Mouse (Mus musculus): ENCODE measurements around the gene Mfap5.
"Not testable (repeated sequence)": the region's sequence is repeated elsewhere in the genome, so short reads cannot be mapped to it uniquely, and the experiment has no call there.

Mfap5 gene

DNA sequence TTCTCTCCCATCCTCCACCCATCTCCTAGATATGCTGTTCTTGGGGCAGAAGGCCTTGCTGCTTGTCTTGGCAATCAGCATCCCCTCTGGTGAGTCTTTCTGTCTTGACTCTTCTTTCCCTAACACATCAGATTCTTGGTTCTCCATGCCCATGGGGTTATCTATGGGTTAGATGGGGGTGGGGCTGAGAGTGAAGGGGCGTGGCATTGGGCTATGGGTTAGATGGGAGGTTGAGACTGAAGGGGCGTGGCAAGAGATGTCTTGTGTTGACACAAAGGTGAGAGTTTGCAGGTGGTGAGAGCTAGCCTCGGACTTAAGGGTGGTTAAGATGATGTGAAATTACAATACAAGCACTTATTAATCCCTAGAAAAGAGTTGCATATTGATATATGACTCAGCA is 8.7 kb downstream of the Mfap5 start:
- DNase-seq: peak; percentile 90

DNA sequence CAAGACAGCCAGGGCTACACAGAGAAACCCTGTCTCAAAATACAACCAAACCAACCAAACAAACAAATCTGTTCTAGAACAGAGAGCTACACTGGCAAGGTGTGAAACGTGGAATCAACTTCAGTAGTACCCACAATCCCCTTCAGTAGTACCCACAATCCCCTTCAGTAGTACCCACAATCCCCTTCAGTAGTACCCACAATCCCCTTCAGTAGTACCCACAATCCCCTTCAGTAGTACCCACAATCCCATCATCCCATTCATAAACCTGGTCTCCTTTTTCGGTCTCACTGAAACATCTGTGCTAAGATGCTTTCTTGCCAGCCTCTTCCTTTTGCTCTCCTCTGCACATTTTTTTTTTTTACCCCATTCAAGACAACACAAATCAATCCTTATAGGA is 10.1 kb downstream of the Mfap5 start:
- not testable (repeated sequence) for DNase-seq

DNA sequence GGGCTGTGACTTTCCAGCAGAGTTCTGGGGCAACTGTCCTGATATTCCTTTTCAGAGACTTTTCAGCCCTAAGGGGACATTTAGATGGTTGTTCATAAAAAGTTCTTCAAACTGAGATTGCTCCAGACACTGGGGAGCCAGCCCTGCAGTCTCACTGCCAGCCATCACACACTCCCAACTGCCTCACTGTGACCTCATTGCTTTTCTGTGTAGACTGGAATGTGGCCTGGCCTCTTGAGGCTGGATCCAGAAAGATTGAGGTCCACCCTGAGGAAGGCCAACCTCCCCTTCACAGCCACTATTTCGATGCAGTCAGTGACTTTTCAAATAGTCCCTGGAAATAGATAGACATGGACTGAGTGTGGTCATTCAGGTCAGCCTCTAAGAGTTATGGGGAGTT is 12.0 kb downstream of the Mfap5 start:
- DNase-seq: peak; percentile 95

DNA sequence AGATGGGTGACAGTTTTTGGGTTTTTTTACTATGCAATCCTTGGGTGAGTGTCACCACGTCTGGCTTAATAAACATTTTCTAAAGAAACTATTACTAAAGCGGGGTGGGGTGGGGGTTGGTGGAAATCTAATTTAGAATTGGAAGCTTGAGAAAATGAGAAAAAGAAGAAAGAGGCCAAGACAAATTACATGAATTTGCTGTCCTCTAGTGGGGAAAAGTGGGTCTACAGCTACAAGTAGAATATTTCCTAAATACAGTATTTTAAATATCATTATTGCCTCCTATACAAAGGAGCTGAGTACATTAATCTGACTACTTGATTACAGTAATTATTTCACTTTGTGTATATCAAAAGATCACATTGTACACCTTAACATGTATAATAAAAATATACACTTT is 13.7 kb downstream of the Mfap5 start:
- no peak for DNase-seq

DNA sequence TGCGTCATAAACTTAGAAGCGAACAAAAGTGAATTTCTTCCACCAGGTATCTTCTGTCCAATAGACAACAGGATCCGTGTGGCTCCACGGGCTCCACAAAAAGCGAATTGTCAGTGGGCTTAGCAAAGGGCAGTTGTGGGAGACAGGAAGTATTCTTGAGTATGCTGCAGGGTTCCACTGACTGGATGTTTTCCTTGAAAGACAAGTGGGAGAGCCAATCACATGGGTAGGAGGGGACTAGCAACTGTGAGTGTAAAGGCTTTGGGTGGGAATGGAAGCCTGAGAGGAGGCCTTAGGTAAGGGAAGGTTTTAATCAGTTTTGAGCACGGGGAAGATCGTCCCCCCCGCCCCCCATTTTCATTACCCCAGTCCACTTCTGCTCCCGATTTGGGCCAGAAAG is 16.9 kb downstream of the Mfap5 start:
- peak; percentile 90 for DNase-seq

DNA sequence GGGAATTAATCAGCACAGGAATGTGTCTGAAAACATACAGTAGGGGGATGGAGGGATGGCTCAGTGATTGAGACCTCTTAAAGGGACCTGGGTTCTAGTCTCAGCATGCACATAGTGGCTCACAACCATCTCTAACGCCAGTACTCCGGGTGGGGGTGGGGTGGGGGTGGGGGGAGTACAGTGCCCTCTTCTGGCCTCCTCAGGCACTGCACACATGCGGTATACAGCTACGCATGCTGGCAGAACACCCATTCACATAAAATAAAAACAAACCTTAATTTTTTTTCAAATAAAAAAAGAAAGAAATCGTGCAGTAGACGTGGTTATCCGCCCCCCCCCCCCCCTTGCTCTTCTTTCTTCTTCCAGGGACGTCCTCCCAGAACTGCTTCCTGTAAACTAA is 17.6 kb downstream of the Mfap5 start:
- DNase-seq: no peak

DNA sequence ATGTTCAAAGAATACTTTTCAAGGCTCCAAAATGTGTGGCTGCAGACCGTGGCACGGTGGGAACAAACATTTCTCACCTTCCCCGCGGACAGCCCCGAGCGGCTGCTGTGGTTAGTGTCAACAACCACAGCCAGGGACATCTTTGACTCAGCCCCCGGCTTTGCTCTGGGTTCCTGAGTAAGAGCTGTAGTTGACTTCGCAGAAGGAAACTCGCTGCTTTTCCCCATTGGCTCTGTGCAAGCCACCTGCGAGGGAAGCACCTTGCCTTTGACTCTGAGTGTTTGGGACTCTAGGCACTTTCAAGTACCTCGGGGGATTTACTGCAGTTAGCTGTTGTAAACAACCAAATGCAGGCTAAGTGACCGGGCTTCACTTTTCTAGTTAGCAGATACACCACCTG is 22.0 kb downstream of the Mfap5 start:
- DNase-seq: no peak

DNA sequence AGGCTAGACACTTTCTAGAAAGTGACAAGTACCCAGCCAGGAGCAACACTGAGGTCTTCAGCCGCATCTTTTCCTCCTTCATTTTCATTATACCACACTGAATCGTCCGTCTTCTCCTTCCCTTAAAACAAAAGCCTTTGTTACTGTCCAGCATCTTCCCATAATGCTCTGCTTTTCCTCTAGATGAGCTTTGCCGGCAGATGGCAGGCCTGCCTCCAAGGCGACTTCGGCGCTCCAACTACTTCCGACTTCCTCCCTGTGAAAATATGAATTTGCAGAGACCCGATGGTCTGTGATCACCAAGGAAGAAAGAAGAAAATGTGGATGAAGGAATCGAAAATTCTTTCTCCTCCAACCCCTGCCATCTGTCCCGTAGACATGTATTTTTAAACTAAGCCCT is 22.5 kb downstream of the Mfap5 start:
- DNase-seq: no peak

DNA sequence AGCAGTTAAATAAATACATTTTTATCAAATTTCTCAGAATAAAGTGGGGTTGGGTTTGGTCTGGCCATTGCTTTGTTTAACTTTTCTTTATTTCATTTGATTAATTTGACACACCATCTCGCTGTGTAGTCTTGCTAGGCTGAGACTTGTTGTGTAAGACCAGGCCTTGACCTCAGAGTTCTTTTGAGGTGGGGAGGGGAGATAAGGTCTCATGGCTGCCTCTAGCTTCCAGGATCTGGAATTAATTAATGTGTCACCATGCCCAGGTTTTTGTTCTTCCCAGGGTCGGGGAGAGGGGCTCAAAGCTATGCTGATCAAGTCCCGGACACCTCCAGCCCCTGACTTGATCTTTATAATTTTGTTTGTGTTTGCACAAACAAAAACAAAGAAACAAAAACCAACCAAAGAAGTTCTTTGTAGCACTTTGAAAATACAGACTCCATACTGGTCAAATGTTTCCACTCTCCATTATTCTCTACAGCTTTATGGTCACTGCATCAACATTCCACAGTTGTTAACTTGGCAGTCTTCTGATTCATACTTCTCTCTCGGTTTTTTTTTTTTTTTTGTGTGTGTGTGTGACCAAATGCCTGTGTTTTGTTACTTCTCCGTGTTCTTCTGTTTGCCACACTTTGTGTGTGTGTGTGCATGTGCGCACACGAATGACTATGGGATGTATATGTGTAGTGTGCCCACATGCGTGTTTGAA is 26.0 kb downstream of the Mfap5 start:
- DNase-seq: no peak

DNA sequence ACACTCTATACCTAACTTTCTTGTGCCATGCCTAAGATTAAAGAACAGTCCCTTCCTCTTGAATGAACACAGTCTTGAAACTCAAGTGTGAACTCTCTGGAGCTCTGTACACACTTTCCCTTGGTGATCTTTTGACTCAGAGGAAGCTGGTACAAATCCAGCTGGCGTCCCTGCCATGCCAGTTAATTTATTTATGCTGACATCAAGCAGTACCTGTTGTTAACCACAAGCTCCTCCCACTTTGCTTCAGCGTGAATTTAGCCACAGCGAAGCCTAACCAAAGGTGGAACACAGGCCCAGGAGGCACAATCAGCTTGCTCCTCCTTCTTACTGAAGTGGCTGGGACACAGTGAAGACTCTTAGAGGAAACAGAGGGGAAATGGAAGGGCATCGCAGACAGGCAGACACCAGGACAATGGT is 27.2 kb downstream of the Mfap5 start:
- no peak for DNase-seq

DNA sequence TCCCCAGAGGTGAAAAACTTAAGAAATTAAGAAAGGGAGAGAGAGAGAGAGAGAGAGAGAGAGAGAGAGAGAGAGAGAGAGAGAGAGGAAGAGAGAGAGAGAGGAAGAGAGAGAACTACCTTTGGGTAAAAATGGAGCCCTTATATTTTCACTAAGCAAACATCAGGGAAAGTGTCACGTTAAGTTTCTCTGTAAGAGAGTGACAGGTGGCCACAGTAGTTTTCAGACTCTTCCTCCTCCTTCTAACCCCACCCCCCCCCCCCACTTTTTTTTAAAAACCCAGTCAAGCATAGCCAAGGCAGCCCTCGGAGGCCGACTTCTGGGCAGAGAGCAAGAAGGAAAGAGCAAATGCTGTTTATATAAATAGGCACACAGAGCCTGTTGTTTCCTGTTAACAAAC is 28.4 kb downstream of the Mfap5 start:
- DNase-seq: no peak

DNA sequence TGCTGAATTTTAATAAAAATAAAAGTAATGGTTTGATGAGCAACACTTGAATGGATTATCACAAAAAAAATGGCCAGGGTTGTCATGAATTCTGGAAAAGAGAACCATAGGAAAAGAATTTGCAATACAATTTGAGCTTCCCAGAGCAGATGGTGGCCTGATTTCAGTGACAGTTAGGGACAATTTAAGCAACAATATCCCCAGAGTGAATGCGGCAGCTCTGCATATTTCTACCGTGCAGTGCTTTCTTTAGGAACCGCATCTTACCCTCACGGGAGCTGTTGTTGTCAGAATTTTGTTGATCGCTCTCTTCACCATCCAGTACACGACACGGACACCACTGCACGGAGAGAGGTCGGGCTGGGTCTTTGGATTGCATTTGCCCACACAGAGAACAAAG is 33.9 kb downstream of the Mfap5 start:
- DNase-seq: no peak

DNA sequence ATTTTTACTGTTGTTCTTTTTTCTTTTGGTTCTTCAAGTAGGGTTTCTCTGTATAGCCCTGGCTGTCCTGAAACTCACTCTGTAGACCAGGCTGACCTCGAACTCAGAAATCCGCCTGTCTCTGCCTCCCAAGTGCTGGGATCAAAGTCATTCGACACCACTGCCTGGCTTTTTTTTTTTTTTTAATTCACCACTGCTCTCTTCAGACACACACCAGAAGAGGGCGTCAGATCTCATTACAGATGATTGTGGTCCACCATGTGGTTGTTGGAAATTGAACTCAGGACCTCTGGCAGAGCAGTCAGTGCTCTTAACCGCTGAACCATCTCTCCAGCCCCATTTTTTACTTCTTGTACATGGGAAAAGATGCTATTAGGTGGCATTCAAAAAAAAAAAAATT is 36.8 kb downstream of the Mfap5 start:
- DNase-seq: not testable (repeated sequence)

DNA sequence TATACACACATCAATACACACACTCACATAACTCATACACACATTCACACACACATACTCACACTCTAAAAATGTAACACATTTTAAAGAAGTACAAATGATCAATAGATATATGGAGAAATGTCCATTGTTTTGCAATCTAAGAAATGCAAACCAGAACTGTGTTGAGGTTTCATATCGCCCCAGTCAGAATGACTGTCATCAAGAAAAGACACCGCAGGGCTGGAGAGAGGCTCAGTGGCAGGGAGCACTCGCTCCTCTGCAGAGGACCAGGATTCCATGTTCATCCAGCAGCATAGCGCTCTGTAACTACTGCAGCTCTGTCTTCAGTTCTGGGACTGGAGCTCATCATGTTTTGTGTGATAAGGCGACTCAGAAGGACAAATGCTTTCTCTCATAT is 37.9 kb downstream of the Mfap5 start:
- no peak for DNase-seq

DNA sequence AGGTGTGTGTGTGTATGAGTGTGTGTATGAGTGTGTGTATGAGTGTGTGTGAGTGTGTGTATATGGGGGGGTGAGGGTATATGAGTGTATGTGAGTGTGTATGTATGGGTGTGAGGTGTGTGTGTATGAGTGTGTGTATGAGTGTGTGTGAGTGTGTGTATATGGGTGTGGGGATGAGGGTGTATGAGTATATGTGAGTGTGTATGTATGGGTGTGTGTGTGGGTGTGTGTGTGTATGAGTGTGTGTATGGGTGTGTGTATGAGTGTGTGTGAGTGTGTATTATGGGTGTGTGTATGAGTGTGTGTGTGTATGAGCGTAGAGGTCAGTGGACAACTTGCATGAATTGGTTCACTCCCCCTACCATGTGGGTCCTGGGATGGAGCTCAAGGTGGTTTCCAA is 39.0 kb downstream of the Mfap5 start:
- DNase-seq: no peak

DNA sequence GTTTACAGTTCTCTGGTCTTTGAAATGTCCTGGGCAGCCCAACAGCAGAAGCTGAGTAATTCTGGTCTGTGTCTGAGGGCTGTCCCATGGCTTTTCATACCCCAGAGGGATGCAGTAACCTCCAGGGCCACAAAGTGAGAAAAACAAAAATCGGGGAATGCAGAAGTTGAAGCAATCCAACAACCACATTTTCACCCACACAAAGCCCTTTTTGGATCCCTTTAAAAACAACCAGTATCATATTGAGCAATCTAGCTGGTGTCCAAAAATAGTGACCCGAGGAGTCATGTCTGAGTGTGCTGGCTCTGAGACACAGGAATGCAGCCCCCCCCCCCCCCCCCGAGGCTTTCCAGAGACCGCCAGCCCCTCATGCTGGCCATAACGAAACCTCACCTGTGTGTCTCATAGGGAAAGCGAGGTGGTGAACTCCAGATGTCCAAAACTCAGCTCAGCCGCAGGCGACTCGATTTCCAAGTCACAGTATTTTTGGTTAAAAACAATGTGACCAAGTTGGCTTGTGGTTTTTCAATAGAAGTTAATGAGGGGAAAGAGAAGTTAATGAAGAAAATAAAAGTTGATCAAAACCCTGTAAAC is 39.7 kb downstream of the Mfap5 start:
- DNase-seq: peak; percentile 91

DNA sequence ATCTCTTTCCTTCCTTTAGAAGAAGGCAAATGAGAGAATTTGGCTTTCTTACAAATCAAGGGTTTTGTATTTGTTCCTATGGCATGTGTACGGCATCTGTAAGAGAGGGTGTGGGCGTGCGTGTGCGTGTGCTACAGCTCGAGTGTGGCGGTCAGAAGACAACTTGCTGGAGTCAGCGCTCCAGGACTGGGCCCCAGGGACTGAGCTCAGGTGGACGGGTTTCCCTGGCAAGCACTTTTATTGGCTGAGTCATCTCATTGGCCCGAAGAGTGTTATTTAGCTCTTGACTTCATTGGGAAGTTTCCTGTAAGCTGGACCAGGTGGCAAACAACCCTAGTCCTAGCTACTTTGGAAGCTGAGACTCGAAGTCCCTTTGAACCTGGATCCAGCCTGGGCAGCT is 40.3 kb downstream of the Mfap5 start:
- DNase-seq: no peak

DNA sequence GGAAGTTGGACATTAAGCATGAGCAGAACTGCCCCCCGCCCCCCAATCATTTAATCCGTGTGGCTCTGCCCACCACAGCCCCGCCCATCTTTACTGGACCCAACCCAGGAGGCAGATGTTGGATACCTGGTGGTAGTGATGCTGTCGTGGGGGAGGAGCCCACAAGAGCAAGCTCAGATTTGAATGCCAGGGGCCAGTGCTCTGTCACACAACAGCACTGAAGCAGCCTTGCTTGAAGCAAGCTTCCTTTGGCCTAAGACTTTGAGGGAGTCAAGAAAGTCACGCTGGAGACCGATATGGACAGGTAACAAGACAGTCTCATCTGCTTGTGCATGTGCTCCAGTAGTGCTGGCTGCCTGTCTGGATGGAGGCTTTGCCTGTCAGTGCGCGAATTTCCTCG is 48.0 kb downstream of the Mfap5 start, which contains the start of gene Aicda:
Gene Aicda (plus strand): TSS at position 196 of the 400 bp plus-strand sequence.
- DNase-seq: no peak

DNA sequence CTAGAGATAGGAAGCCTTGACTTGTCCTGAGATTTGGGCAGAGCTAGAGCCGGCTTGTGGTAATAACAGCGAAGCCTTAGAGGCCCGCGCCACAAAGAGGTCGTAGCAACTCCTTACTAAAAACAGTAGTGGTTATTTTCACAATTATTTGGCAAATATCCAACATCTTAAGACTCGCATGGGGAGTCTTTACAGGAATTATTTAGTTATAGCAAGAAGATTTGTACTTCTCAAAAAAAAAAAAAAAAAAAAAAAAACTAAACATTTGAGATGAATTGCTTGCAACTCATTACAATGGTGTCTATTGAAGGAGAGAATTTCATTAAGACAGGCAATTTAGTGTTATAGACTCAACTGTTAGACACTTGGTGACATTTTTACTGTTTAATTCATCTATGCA is 48.5 kb downstream of the Mfap5 start:
- DNase-seq: no peak

DNA sequence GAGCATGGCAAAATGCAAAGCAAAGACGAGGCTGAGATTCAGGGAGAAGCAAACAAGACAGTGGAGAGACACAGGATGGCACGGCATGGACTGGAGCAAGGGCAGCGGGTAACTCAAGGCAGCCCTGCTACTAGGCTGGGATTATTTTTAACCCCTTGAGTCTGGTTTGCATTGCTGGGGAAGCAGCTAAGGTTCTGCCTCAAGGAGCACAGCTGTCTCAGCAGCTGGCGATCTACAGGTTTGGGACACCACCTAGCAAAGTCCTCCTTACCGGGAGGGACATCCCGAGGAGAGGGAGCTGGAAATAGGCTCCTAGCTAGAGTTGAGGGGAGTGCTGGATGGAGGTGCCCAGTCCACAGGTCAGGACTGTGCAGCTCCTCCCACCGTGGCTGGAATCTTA is 49.6 kb downstream of the Mfap5 start:
- DNase-seq: no peak

DNA sequence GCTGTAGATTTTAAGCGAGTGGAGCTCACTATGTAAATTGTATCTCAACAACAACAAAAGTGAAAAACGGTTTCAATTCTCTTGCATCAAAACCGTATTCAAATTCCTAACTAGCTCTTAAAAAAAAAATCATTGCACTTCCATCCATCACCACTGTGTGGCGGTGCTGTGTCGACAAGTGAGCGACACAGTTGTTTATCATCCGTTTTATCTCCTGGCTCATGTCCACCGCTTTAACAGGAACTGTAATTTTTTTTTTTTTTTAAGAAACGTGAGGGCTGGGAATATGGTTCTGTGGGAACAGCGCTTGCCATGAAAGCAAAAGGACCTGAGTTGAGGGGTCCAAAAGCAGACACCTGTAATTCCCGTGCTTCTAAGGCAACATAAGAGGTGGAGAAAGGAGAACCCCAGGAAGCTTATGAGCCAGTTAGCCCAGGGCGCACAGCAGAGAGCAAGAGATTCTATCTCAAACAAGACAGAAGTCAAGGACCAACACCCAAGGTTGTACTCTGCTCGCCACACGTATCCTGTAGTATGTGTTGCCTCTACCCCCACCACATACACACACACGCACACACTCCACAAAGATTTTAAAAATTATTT is 51.4 kb downstream of the Mfap5 start:
- peak; percentile 92 for DNase-seq

DNA sequence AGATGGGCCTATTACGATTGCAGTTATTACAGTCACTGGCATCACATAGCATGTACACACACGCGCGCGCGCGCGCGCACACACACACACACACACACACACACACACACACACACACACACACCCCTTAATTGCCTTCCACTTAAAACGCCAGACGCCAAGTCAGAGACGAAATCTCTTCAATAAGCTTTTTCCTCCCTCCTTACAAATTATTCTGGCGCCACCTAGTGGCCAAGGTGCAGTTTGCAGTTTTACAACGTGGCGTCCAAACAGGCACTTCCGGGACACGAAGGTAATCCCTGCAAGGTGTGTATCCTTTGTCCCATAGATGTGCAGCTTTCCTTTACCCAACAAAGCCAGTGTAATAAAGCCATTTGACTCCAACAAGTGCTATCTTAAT is 54.8 kb downstream of the Mfap5 start:
- DNase-seq: peak; percentile 93

DNA sequence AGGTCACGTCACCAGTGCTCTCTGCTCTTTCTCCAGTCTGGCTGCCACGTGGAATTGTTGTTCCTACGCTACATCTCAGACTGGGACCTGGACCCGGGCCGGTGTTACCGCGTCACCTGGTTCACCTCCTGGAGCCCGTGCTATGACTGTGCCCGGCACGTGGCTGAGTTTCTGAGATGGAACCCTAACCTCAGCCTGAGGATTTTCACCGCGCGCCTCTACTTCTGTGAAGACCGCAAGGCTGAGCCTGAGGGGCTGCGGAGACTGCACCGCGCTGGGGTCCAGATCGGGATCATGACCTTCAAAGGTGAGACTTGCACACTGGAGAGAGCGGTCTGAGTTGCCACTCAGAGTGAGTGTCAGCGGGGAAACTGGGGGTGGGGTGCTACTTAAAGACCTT is 55.4 kb downstream of the Mfap5 start:
- peak; percentile 89 for DNase-seq

DNA sequence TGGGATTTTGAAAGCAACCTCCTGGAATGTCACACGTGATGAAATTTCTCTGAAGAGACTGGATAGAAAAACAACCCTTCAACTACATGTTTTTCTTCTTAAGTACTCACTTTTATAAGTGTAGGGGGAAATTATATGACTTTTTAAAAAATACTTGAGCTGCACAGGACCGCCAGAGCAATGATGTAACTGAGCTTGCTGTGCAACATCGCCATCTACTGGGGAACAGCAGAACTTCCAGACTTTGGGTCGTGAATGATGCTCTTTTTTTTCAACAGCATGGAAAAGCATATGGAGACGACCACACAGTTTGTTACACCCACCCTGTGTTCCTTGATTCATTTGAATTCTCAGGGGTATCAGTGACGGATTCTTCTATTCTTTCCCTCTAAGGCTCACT is 56.8 kb downstream of the Mfap5 start:
- no peak for DNase-seq

Measured in heart, adult 11 months (tissue).